15 mouse cellular contexts compared by ENCODE assay signal in the genomic region with DNA sequence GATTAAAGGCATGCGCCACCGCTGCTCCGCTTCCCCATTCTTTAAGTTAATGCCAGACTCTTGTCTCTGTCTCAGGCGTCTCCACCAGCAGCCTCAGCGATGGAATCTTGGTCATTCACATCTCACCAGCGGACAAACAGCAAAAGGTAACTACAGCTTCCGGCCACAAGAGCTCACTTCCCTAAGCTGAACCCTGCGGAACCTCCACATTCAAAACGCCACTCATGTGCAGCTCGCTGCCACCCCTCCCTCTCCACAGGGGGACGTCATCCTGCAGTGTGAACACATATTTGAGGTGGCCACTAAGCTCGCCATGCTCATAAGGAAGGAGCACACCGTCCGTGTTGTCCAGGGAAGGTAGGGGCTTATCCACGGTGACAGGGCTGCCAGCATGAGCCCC.
"Had no signal": no experiment of that assay in that cellular context is flagged by ENCODE, and none has a peak within 500 bp of the region (broad histone marks: within the 10 kb centered on the region; RNA-seq: fewer than 3 reads in every experiment).

No protein-coding gene starts in this region.

- ATAC-seq: liver, postnatal 0 days; lung, postnatal 0 days had no signal

- DNase-seq: kidney, adult 18-20 months; kidney, adult 9 months; kidney, postnatal 36 days; layer of hippocampus, postnatal 36 days; left cerebral cortex, postnatal 4 days; liver, postnatal 0 days; lung, embryonic 14.5 days; midbrain, embryonic 14.5 days; retina, postnatal 1 day; right cerebral cortex, postnatal 25 days; spleen, adult 18-20 months; thymus, adult 2 months; thymus, postnatal 14 days; thymus, postnatal 4 days had no signal
